Mouse (Mus musculus) spleen, adult 2 months (tissue): ENCODE data around the gene Csf2ra. TPM values are rescaled to one million over a fixed set of nuclear protein-coding genes. Genes with fewer than 3 reads are reported as not detected.
"Not testable (repeated sequence)": the region's sequence is repeated elsewhere in the genome, so short reads cannot be mapped to it uniquely, and the experiment has no call there.

Experiments used
- DNase-seq, 2 experiments: peaks; one replicate each; pipeline versions ENCODE4 v3.0.0 to v3.0.0-alpha.2; 2012 to 2021; ENCODE audit warnings: low spot score in 2 of 2, low read depth in 1 of 2
- H3K27ac ChIP-seq: fragments of 200-500 bp; 2 replicates; pipeline ENCODE4 v1.5.1; 2012; ENCODE audit warnings: low read length, inconsistent platforms; ENCODE audit not compliant: insufficient read depth
- H3K27me3 ChIP-seq: fragments of 200-500 bp; 2 replicates; pipeline ENCODE4 v1.6.1; 2012; ENCODE audit warnings: mild to moderate bottlenecking, moderate library complexity, low read length, inconsistent platforms; ENCODE audit not compliant: control insufficient read depth, insufficient read depth
- H3K36me3 ChIP-seq: fragments of 200-500 bp; 2 replicates; pipeline ENCODE4 v1.6.1; 2012; ENCODE audit warnings: mild to moderate bottlenecking, low read length, inconsistent platforms; ENCODE audit not compliant: control insufficient read depth, insufficient read depth
- H3K4me1 ChIP-seq: fragments of 200-500 bp; 2 replicates; pipeline ENCODE4 v1.6.1; 2011; ENCODE audit warnings: inconsistent platforms; ENCODE audit not compliant: control insufficient read depth, insufficient read depth, insufficient read length
- H3K4me3 ChIP-seq: fragments of 200-500 bp; 2 replicates; pipeline ENCODE4 v1.5.1; 2011; ENCODE audit warnings: mild to moderate bottlenecking, inconsistent platforms; ENCODE audit not compliant: insufficient read depth, insufficient read length; ENCODE audit errors: extremely low read depth
- CTCF ChIP-seq: fragments of 200-500 bp; IDR thresholded peaks from 2 replicates; pipeline ENCODE4 v1.5.1; 2011; ENCODE audit warnings: mild to moderate bottlenecking, inconsistent platforms; ENCODE audit not compliant: insufficient read depth, insufficient read length, insufficient replicate concordance; ENCODE audit errors: extremely low read depth
- POLR2A ChIP-seq: fragments of 200-500 bp; IDR thresholded peaks from 2 replicates; pipeline ENCODE4 v1.6.1; 2011; ENCODE audit warnings: low read depth, low read length, inconsistent platforms
- WGBS: fragments of 180-500 bp; shearing (Covaris S2); methylation state at CpG from one replicate; pipeline ENCODE4 v1.1.7; 2018; 5-methylcytosine and 5-hydroxymethylcytosine counted together
- polyA plus RNA-seq: library from polyadenylated mRNA; depleted of rRNA; stranded (reverse); fragments of >200 nt; gene quantifications from 2 replicates; pipeline ENCODE4 v1.2.3, GENCODE M21; 2012; rRNA removed

The Csf2ra gene
- polyA plus RNA-seq, 1 experiment: 419 TPM

- TF ChIP-seq CTCF (no peak), POLR2A (no peak)
- H3K36me3 ChIP-seq: no peaks in the 10 kb centered on the region
- H3K27me3 ChIP-seq: no peaks in the 10 kb centered on the region
- H3K4me3 ChIP-seq: no peak overlapping the region
- H3K4me1 ChIP-seq: peaks cover 8% of the 10 kb centered on the region; the same call in 1 of the 2 replicates
- no peak for DNase-seq
- H3K27ac ChIP-seq: no peak overlapping the region
- WGBS: 88% methylated on average over 6 of the region's 6 CpGs
Measured at GRCm38 (mm10) chr19:61223706-61224328, 4.4 kb downstream of the Csf2ra start.

DNA sequence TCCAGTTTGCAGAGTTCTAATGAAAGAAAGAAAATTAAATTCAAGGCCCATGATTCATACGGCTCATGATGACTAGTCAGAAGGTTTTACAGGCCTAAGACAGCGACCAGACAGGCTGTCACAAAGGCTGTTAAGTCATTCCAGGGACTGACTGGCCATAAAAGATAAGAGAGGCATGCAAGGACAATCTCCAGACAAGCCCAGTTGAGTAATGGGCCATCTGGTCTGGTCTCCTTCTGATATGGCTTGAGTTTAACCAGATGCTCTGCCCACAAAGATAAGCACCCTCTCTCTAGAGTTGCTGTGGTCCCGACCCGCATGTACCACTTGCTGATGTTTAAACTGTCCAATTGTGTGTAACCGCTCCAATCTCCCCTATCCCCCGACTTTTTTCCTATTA is 20.7 kb downstream of the Csf2ra start:
- H3K4me1 ChIP-seq, H3K4me3 ChIP-seq, H3K27me3 ChIP-seq, H3K36me3 ChIP-seq, DNase-seq, H3K27ac ChIP-seq: not testable (repeated sequence)
- WGBS: 82% methylated on average over 6 of the region's 6 CpGs

DNA sequence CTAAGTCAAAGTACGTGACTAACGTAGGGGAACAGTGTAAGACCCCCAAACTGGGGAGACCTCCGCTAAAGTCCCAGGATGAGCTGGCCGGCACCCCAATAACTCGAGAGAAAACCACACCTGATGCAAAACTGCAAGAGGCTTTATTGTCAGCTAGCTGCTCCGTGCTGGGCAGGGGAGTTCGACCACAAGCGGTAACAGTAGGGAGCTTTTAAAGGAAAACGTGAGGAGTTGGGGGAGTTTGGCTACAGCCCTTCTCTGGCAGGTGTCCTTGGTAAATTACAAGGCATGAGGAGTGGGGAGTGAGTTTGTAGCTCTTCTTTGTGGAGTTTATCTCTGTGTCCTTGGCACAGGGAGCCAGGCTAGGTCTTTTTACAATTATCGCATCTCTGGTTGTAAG is 28.4 kb downstream of the Csf2ra start:
- H3K36me3 ChIP-seq: no peaks in the 10 kb centered on the region
- WGBS: 9% methylated on average over 10 of the region's 10 CpGs
- DNase-seq: peak in 1 of 2 experiments; percentile 18

GRCm38 (mm10) chr19:61199316-61199715 is 28.9 kb downstream of the Csf2ra start:
- WGBS: 13% methylated on average over 13 of the region's 13 CpGs
- peak; percentile 75 to 85 for DNase-seq

More for the DNA sequence above, 28.4 kb downstream of the Csf2ra start:
- H3K27me3 ChIP-seq: no peaks in the 10 kb centered on the region
- H3K4me1 ChIP-seq: no peaks in the 10 kb centered on the region
- no peak overlapping the region for H3K27ac ChIP-seq
- TF ChIP-seq POLR2A (no peak), CTCF (no peak)
- no peak overlapping the region for H3K4me3 ChIP-seq

GRCm38 (mm10) chr19:61183590-61183989 is 44.6 kb downstream of the Csf2ra start, which contains the start of gene Gm6020:
TSS of gene Gm6020 (plus strand) at chr19:61183890.
- H3K4me3 ChIP-seq, H3K36me3 ChIP-seq, H3K27me3 ChIP-seq, H3K27ac ChIP-seq, DNase-seq, H3K4me1 ChIP-seq: not testable (repeated sequence)
- WGBS: 87% methylated on average over 2 of the region's 2 CpGs

More at GRCm38 (mm10) chr19:61199316-61199715, 28.9 kb downstream of the Csf2ra start:
- TF ChIP-seq POLR2A (no peak), CTCF (peak; percentile 52; the same call in 1 of the 2 replicates)
- no peaks in the 10 kb centered on the region for H3K4me1 ChIP-seq
- no peaks in the 10 kb centered on the region for H3K27me3 ChIP-seq
- H3K36me3 ChIP-seq: no peaks in the 10 kb centered on the region
- no peak overlapping the region for H3K4me3 ChIP-seq
- H3K27ac ChIP-seq: no peak overlapping the region

- TF ChIP-seq POLR2A: no peak
- TF ChIP-seq CTCF: no peak
- no peak for DNase-seq
- H3K4me3 ChIP-seq: no peak within 1 kb of the TSS
Measured at GRCm38 (mm10) chr19:61175756-61176324, 52.4 kb downstream of the Csf2ra start, which contains the start of gene Gm7102. TSS of gene Gm7102 (minus strand) at chr19:61176309.

More at GRCm38 (mm10) chr19:61175756-61176324, 52.4 kb downstream of the Csf2ra start, which contains the start of gene Gm7102:
- H3K36me3 ChIP-seq: no peaks in the 10 kb centered on the region
- H3K4me1 ChIP-seq: no peaks in the 10 kb centered on the region
- no peaks in the 10 kb centered on the region; the same call in 1 of the 2 replicates for H3K27me3 ChIP-seq
- H3K27ac ChIP-seq: no peak within 1 kb of the TSS
- 44% methylated on average over 39 of the region's 39 CpGs for WGBS

Other genes with a start within 250 kb of the Csf2ra start
- gene Zfp950, start 87.6 kb downstream of the Csf2ra start, polyA plus RNA-seq: 3.5 TPM in 2 replicates
- not detected in 2 replicates for gene Gm7102, start 52.1 kb downstream of the Csf2ra start, polyA plus RNA-seq
- gene Gm6020, start 44.5 kb downstream of the Csf2ra start, polyA plus RNA-seq: not detected in 2 replicates
- not detected in 2 replicates for gene Gm21060, start 68.6 kb upstream of the Csf2ra start, polyA plus RNA-seq